In the genomic region with DNA sequence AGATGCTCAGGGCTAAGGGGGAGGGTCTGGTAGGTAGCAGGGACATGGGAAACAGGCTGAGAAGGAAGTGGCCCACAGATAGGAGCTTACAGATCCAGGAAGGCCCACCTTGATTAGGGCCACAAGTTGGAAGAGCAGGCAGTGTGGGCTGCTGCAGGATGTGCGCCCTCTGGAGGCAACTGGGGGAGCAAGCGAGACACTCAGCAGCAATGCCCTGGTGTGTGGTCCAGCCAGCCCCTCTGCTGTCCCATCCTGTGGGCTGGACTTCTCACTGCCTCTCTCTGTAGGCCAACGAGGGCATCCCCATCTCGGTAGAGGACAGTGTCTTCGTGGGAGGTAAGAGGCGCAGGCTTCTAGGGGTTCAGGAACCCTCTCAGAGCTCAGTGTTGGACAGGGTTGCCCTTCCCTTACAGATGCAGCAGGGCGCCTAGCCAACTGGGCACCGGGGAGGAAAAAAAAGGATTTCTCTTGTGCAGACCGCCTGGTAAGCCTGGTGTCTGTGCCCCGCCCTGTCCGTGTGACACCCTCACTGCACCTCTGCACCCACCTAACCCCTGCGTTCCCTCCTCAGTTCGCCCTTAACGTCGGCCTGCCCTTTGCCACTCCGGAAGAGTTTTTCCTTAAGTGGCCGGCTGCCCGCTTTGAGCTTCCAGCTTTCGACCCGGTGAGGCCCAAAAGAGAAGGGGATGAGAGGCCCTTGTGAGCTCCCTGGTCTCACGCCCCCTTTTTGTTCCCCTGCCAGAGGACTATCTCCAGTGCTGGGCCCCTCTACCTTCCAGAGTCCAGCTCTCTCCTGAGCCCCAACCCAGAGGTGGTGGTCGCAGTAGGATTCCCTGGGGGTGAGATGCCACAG, we compare ENCODE assay signal across 9 mouse cellular contexts. TPM values are rescaled to one million over a fixed set of nuclear protein-coding genes. Genes with fewer than 3 reads are reported as not detected.
DNase-seq lines count a peak whose midpoint lies in the region; ATAC-seq and TF ChIP-seq lines count a peak whose summit lies in the region.
"Had no signal": no experiment of that assay in that cellular context is flagged by ENCODE, and none has a peak within 500 bp of the region (broad histone marks: within the 10 kb centered on the region; RNA-seq: fewer than 3 reads in every experiment).

No protein-coding gene starts in this region.

- DNase-seq in left cerebral cortex, adult 2 months (ENCODE audit: extremely low spot score in 1 of 2, low spot score in 2 of 2): peak; percentile 62 to 72
- no peak for DNase-seq in left cerebral cortex, adult 9 months (ENCODE audit: low spot score in 2 of 2)
- peak; percentile 89 for DNase-seq in adrenal gland, postnatal 14 days
- peak in 1 of 3 experiments; percentile 41 for DNase-seq in liver, embryonic 14.5 days (ENCODE audit: low read depth in 3 of 3, low spot score in 3 of 3)
- DNase-seq in naive thymus-derived CD4-positive, alpha-beta T cell, adult 2 months (ENCODE audit: low read depth): peak; percentile 76

- peak overlapping the region; percentile 12; the same call in 1 of the 2 replicates for H3K9ac ChIP-seq in hindbrain, embryonic 15.5 days
- no peak overlapping the region for H3K9ac ChIP-seq in liver, embryonic 14.5 days (replicated peaks)

- TF ChIP-seq CTCF in left cerebral cortex, adult 2 months (IDR thresholded peaks at IDR 0.05): peak; percentile 89
- TF ChIP-seq CTCF in liver, embryonic 14.5 days (IDR thresholded peaks at IDR 0.05; ENCODE audit: low read depth): peak; percentile 98
- TF ChIP-seq CTCF in testis, adult 2 months (IDR thresholded peaks at IDR 0.05; ENCODE audit: control insufficient read depth, insufficient read depth, insufficient replicate concordance, low read depth, low read length): peak; percentile 82

- no peak for TF ChIP-seq POLR2A in testis, adult 2 months (IDR thresholded peaks at IDR 0.05; ENCODE audit: control insufficient read depth, low read depth, low read length)

- peak; percentile 41; the same call in 1 of the 2 replicates for ATAC-seq in erythroid progenitor cell, adult 5-6 weeks (replicated peaks; ENCODE audit: low FRiP score, poor library complexity, severe bottlenecking)
- peak; percentile 9; the same call in 1 of the 2 replicates for ATAC-seq in hindbrain, embryonic 15.5 days (ENCODE audit: low FRiP score, low read depth)
- no peak for ATAC-seq in liver, embryonic 14.5 days (ENCODE audit: insufficient read depth)

- WGBS in hindbrain, embryonic 15.5 days: 60% methylated on average over 22 of the region's 22 CpGs
- 56% methylated on average over 22 of the region's 22 CpGs for WGBS in liver, embryonic 14.5 days (ENCODE audit: insufficient replicate concordance)

- H3K4me1 ChIP-seq in hindbrain, embryonic 15.5 days (replicated peaks): peaks cover 57% of the 10 kb centered on the region
- peaks cover 13 to 17% of the 10 kb centered on the region in 2 experiments for H3K4me1 ChIP-seq in liver, embryonic 14.5 days (replicated peaks; ENCODE audit: control insufficient read depth in 2 of 2, insufficient read depth in 2 of 2, low read length in 1 of 2)
- peaks cover 29% of the 10 kb centered on the region for H3K4me1 ChIP-seq in testis, adult 2 months (ENCODE audit: control insufficient read depth, insufficient read depth, low read length)

- intact Hi-C loops in left cerebral cortex, adult 2 months (cut with DNase I): no loop called here

- TF ChIP-seq EP300 in liver, embryonic 14.5 days (IDR thresholded peaks at IDR 0.05; ENCODE audit: low read depth): no peak

- H3K4me3 ChIP-seq in left cerebral cortex, adult 2 months: no peak overlapping the region
- H3K4me3 ChIP-seq in hindbrain, embryonic 15.5 days: no peak overlapping the region
- H3K4me3 ChIP-seq in liver, embryonic 14.5 days (ENCODE audit: insufficient read depth in 1 of 2, low read depth in 2 of 2, low read length in 2 of 2): no peak overlapping the region
- H3K4me3 ChIP-seq in testis, adult 2 months (ENCODE audit: control insufficient read depth, low read depth, low read length): no peak overlapping the region
- H3K4me3 ChIP-seq: erythroblast, embryonic 14.5 days had no signal

- H3K27me3 ChIP-seq in hindbrain, embryonic 15.5 days: no peaks in the 10 kb centered on the region
- H3K27me3 ChIP-seq in liver, embryonic 14.5 days (ENCODE audit: control insufficient read depth, insufficient read depth, low read length): no peaks in the 10 kb centered on the region
- no peaks in the 10 kb centered on the region for H3K27me3 ChIP-seq in testis, adult 2 months (ENCODE audit: control insufficient read depth, insufficient read depth, low read length)

- no peak overlapping the region; the same call in 1 of the 2 replicates for H3K27ac ChIP-seq in left cerebral cortex, adult 2 months
- 0 out of 2 replicates have a peak overlapping the region, but pooled peaks have one; percentile 23 for H3K27ac ChIP-seq in hindbrain, embryonic 15.5 days (replicated peaks)
- no peak overlapping the region for H3K27ac ChIP-seq in liver, embryonic 14.5 days
- H3K27ac ChIP-seq in testis, adult 2 months (ENCODE audit: control insufficient read depth, insufficient read depth, low read depth, low read length): peak overlapping the region; percentile 27; the same call in 1 of the 2 replicates

- H3K9me3 ChIP-seq in hindbrain, embryonic 15.5 days: no peaks in the 10 kb centered on the region
- H3K9me3 ChIP-seq in liver, embryonic 14.5 days (ENCODE audit: control insufficient read depth, low read length): no peaks in the 10 kb centered on the region

- peaks cover 34% of the 10 kb centered on the region for H3K36me3 ChIP-seq in hindbrain, embryonic 15.5 days
- H3K36me3 ChIP-seq in liver, embryonic 14.5 days (replicated peaks; ENCODE audit: control insufficient read depth, insufficient read depth, low read depth): peaks cover 10% of the 10 kb centered on the region
- no peaks in the 10 kb centered on the region for H3K36me3 ChIP-seq in testis, adult 2 months (ENCODE audit: control insufficient read depth, insufficient read depth, low read length)

- H3K4me2 ChIP-seq in hindbrain, embryonic 15.5 days: no peak overlapping the region
- no peak overlapping the region for H3K4me2 ChIP-seq in liver, embryonic 14.5 days (ENCODE audit: low read depth)

RNA-seq across cellular contexts. Expression of gene Pnkp, which starts 3.9 kb away (rescaled TPM):
- total RNA-seq in left cerebral cortex, adult 2 months (2021): 10 to 100 TPM; 27.4 to 31.2 TPM
- total RNA-seq in adrenal gland, postnatal 14 days (2021): 35.2 and 45.1 TPM in 2 replicates
- total RNA-seq in erythroid progenitor cell, adult 5-6 weeks (2015; ENCODE audit: low replicate concordance): 29.6 and 36.0 TPM in 2 replicates
- total RNA-seq in erythroid progenitor cell, adult 5-6 weeks (2017; ENCODE audit: low replicate concordance): 30.9 and 58.2 TPM in 2 replicates
- 29.1 and 30.6 TPM in 2 replicates for polyA plus RNA-seq in hindbrain, embryonic 15.5 days (2015; fragmentation: Nextera tagmentation; extraction: Ambion mirVana)
- polyA plus RNA-seq in liver, embryonic 14.5 days (2012; rRNA removed): 12.7 and 14.3 TPM in 2 replicates
- 15.6 and 17.0 TPM in 2 replicates for polyA plus RNA-seq in liver, embryonic 14.5 days (2014; fragmentation: Nextera tagmentation; extraction: Ambion mirVana)
- polyA plus RNA-seq in testis, adult 2 months (2012; rRNA removed): 26.5 and 29.4 TPM in 2 replicates

RNA-seq across cellular contexts. Expression of gene Ptov1, which starts 8.8 kb away (rescaled TPM):
- 100 to 1,000 TPM; 273 to 290 TPM for total RNA-seq in left cerebral cortex, adult 2 months (2021)
- 239 and 241 TPM in 2 replicates for total RNA-seq in adrenal gland, postnatal 14 days (2021)
- 16.9 and 18.4 TPM in 2 replicates for total RNA-seq in erythroid progenitor cell, adult 5-6 weeks (2015; ENCODE audit: low replicate concordance)
- total RNA-seq in erythroid progenitor cell, adult 5-6 weeks (2017; ENCODE audit: low replicate concordance): 1.8 and 4.8 TPM in 2 replicates
- 460 and 518 TPM in 2 replicates for polyA plus RNA-seq in hindbrain, embryonic 15.5 days (2015; fragmentation: Nextera tagmentation; extraction: Ambion mirVana)
- polyA plus RNA-seq in liver, embryonic 14.5 days (2012; rRNA removed): 47.3 and 54.1 TPM in 2 replicates
- 35.0 and 42.1 TPM in 2 replicates for polyA plus RNA-seq in liver, embryonic 14.5 days (2014; fragmentation: Nextera tagmentation; extraction: Ambion mirVana)
- polyA plus RNA-seq in testis, adult 2 months (2012; rRNA removed): 171 and 187 TPM in 2 replicates

RNA-seq across cellular contexts. Expression of gene Tbc1d17, which starts 11.9 kb away (rescaled TPM):
- total RNA-seq in left cerebral cortex, adult 2 months (2021): 10 to 100 TPM; 64.4 to 67.5 TPM
- 58.8 and 66.1 TPM in 2 replicates for total RNA-seq in adrenal gland, postnatal 14 days (2021)
- 6.8 and 58.3 TPM in 2 replicates for total RNA-seq in erythroid progenitor cell, adult 5-6 weeks (2015; ENCODE audit: low replicate concordance)
- total RNA-seq in erythroid progenitor cell, adult 5-6 weeks (2017; ENCODE audit: low replicate concordance): 18.0 and 35.8 TPM in 2 replicates
- 109 and 118 TPM in 2 replicates for polyA plus RNA-seq in hindbrain, embryonic 15.5 days (2015; fragmentation: Nextera tagmentation; extraction: Ambion mirVana)
- polyA plus RNA-seq in liver, embryonic 14.5 days (2012; rRNA removed): 12.9 and 16.2 TPM in 2 replicates
- polyA plus RNA-seq in liver, embryonic 14.5 days (2014; fragmentation: Nextera tagmentation; extraction: Ambion mirVana): 18.3 and 20.2 TPM in 2 replicates
- polyA plus RNA-seq in testis, adult 2 months (2012; rRNA removed): 24.4 and 28.5 TPM in 2 replicates

RNA-seq across cellular contexts. Expression of gene Akt1s1, which starts 12.0 kb away (rescaled TPM):
- 10 to 100 TPM; 69.7 to 77.0 TPM for total RNA-seq in left cerebral cortex, adult 2 months (2021)
- 90.6 and 104 TPM in 2 replicates for total RNA-seq in adrenal gland, postnatal 14 days (2021)
- 1.8 and 3.8 TPM in 2 replicates for total RNA-seq in erythroid progenitor cell, adult 5-6 weeks (2015; ENCODE audit: low replicate concordance)
- 3.7 and 27.8 TPM in 2 replicates for total RNA-seq in erythroid progenitor cell, adult 5-6 weeks (2017; ENCODE audit: low replicate concordance)
- polyA plus RNA-seq in hindbrain, embryonic 15.5 days (2015; fragmentation: Nextera tagmentation; extraction: Ambion mirVana): 90.1 and 99.1 TPM in 2 replicates
- polyA plus RNA-seq in liver, embryonic 14.5 days (2012; rRNA removed): 25.8 and 36.4 TPM in 2 replicates
- polyA plus RNA-seq in liver, embryonic 14.5 days (2014; fragmentation: Nextera tagmentation; extraction: Ambion mirVana): 10.0 and 10.6 TPM in 2 replicates
- polyA plus RNA-seq in testis, adult 2 months (2012; rRNA removed): 31.5 and 35.7 TPM in 2 replicates

RNA-seq across cellular contexts. Expression of gene Med25, which starts 31.7 kb away (rescaled TPM):
- total RNA-seq in left cerebral cortex, adult 2 months (2021): 10 to 100 TPM; 96.1 to 98.5 TPM
- total RNA-seq in adrenal gland, postnatal 14 days (2021): 75.3 and 87.2 TPM in 2 replicates
- total RNA-seq in erythroid progenitor cell, adult 5-6 weeks (2015; ENCODE audit: low replicate concordance): 10.1 and 18.0 TPM in 2 replicates
- total RNA-seq in erythroid progenitor cell, adult 5-6 weeks (2017; ENCODE audit: low replicate concordance): 8.0 and 11.3 TPM in 2 replicates
- 145 and 164 TPM in 2 replicates for polyA plus RNA-seq in hindbrain, embryonic 15.5 days (2015; fragmentation: Nextera tagmentation; extraction: Ambion mirVana)
- 29.3 and 35.1 TPM in 2 replicates for polyA plus RNA-seq in liver, embryonic 14.5 days (2012; rRNA removed)
- 24.2 and 27.1 TPM in 2 replicates for polyA plus RNA-seq in liver, embryonic 14.5 days (2014; fragmentation: Nextera tagmentation; extraction: Ambion mirVana)
- polyA plus RNA-seq in testis, adult 2 months (2012; rRNA removed): 143 and 206 TPM in 2 replicates

Comparison
In these comparisons a context has a peak if more than half of its experiments do, and no peak if none do; other contexts are left out.
1. DNase-seq: peak in left cerebral cortex, adult 2 months (2 of 2), adrenal gland, postnatal 14 days (single experiment) and naive thymus-derived CD4-positive, alpha-beta T cell, adult 2 months (single experiment); none in left cerebral cortex, adult 9 months (0 of 2).
2. H3K27ac ChIP-seq: peak in hindbrain, embryonic 15.5 days (single experiment) and testis, adult 2 months (single experiment); none in left cerebral cortex, adult 2 months (single experiment) and liver, embryonic 14.5 days (single experiment).
3. RNA of gene Ptov1, which starts 8.8 kb away (total RNA-seq): 273 to 290 TPM in left cerebral cortex, adult 2 months and 239 to 241 TPM in adrenal gland, postnatal 14 days; 1.8 to 18.4 TPM in erythroid progenitor cell, adult 5-6 weeks; every median in the first group is over 10 times any median in the second.
4. Peak in every context shown above with its lines, with median percentiles within 50 percentile points of each other: CTCF ChIP-seq.